Mouse (Mus musculus) embryonic facial prominence, embryonic 14.5 days (tissue): ENCODE measurements around the gene Slc9b1. TPM values are rescaled to one million over a fixed set of nuclear protein-coding genes. Genes with fewer than 3 reads are reported as not detected.

Experiments
- ATAC-seq: fragments of 200-750 bp; cut with Nextera tagmentation; 2 replicates; pipeline ENCODE4 v1.8.0; 2017; ENCODE audit warnings: low read depth, moderate number of reproducible peaks, moderate TSS enrichment
- DNase-seq: peaks from one replicate; pipeline ENCODE4 v3.0.0-alpha.2; 2015; ENCODE audit warnings: low spot score
- H3K27ac ChIP-seq: fragments of 300-500 bp; sonication (generic); replicated peaks from 2 replicates; pipeline ENCODE4 v1.5.1; 2014; ENCODE audit warnings: low read depth, mild to moderate bottlenecking, low read length, moderate library complexity
- H3K27me3 ChIP-seq: fragments of 300-500 bp; sonication (generic); replicated peaks from 2 replicates; pipeline ENCODE4 v1.6.1; 2014; ENCODE audit warnings: low read length; ENCODE audit not compliant: control insufficient read depth, insufficient read depth
- H3K36me3 ChIP-seq: fragments of 300-500 bp; sonication (generic); 2 replicates; pipeline ENCODE4 v1.6.1; 2014; ENCODE audit warnings: low read length, mixed read lengths; ENCODE audit not compliant: control insufficient read depth, insufficient read depth
- H3K4me1 ChIP-seq: fragments of 300-500 bp; sonication (generic); 2 replicates; pipeline ENCODE4 v1.6.1; 2014; ENCODE audit warnings: antibody characterized with exemption, low read length; ENCODE audit not compliant: control insufficient read depth, insufficient read depth
- H3K4me2 ChIP-seq: fragments of 300-500 bp; sonication (generic); 2 replicates; pipeline ENCODE4 v1.6.1; 2014; ENCODE audit warnings: low read depth, mild to moderate bottlenecking, low read length, moderate library complexity, mixed read lengths
- H3K4me3 ChIP-seq: fragments of 300-500 bp; sonication (generic); 2 replicates; pipeline ENCODE4 v1.5.1; 2014; ENCODE audit warnings: low read depth, mild to moderate bottlenecking, low read length
- H3K9ac ChIP-seq: fragments of 300-500 bp; sonication (generic); 2 replicates; pipeline ENCODE4 v1.6.1; 2014; ENCODE audit warnings: low read depth, mild to moderate bottlenecking, low read length, moderate library complexity, mixed read lengths
- H3K9me3 ChIP-seq: fragments of 300-500 bp; sonication (generic); 2 replicates; pipeline ENCODE4 v1.6.1; 2016; ENCODE audit warnings: low read length; ENCODE audit not compliant: control insufficient read depth
- WGBS: fragments of 180-500 bp; shearing (Covaris S2); extraction: QIAGEN DNeasy Blood & Tissue Kit; methylation state at CpG from one replicate; pipeline ENCODE4 v1.1.7; 2014; 5-methylcytosine and 5-hydroxymethylcytosine counted together
- polyA plus RNA-seq: library from polyadenylated mRNA; unstranded; fragments of >200 nt; fragmentation: Nextera tagmentation; extraction: Ambion mirVana; gene quantifications from 2 replicates; pipeline ENCODE4 v1.2.1, GENCODE M21; 2014

Slc9b1 gene
- polyA plus RNA-seq, 1 experiment from 2014 or later, result 0.22 TPM

- 82% methylated on average over 3 of the region's 3 CpGs for WGBS
- Histone ChIP-seq H3K9ac (no peak overlapping the region), H3K4me1 (peaks cover 16% of the 10 kb centered on the region; the same call in 1 of the 2 replicates), H3K27me3 (no peaks in the 10 kb centered on the region), H3K27ac (no peak overlapping the region), H3K9me3 (no peaks in the 10 kb centered on the region), H3K4me3 (no peak overlapping the region), H3K36me3 (peaks cover 8% of the 10 kb centered on the region; the same call in 1 of the 2 replicates), H3K4me2 (no peak overlapping the region)
- ATAC-seq (no peak), DNase-seq (no peak)
Measured at GRCm38 (mm10) chr3:135417245-135417644, 69.4 kb downstream of the Slc9b1 start.

- Histone ChIP-seq H3K9me3 (no peaks in the 10 kb centered on the region), H3K4me2 (no peak overlapping the region), H3K4me1 (peaks cover 16% of the 10 kb centered on the region; the same call in 1 of the 2 replicates), H3K27me3 (no peaks in the 10 kb centered on the region), H3K36me3 (peaks cover 8% of the 10 kb centered on the region; the same call in 1 of the 2 replicates), H3K9ac (no peak overlapping the region), H3K27ac (no peak overlapping the region), H3K4me3 (no peak overlapping the region)
- no peak for DNase-seq
- ATAC-seq, result no peak
- WGBS, result 82% methylated on average over 3 of the region's 3 CpGs
Measured at GRCm38 (mm10) chr3:135417799-135418198, 70.0 kb downstream of the Slc9b1 start.

GRCm38 (mm10) chr3:135420542-135421309 is 72.9 kb downstream of the Slc9b1 start:
- H3K27me3 ChIP-seq, result no peaks in the 10 kb centered on the region
- H3K9ac ChIP-seq, result no peak overlapping the region
- ATAC-seq, result no peak
- no peak overlapping the region for H3K27ac ChIP-seq
- H3K4me1 ChIP-seq, result peaks cover 15% of the 10 kb centered on the region
- no peak overlapping the region for H3K4me3 ChIP-seq
- H3K36me3 ChIP-seq, result peaks cover 8% of the 10 kb centered on the region; the same call in 1 of the 2 replicates
- 76% methylated on average over 9 of the region's 9 CpGs for WGBS
- no peak overlapping the region for H3K4me2 ChIP-seq
- DNase-seq, result no peak
- H3K9me3 ChIP-seq, result no peaks in the 10 kb centered on the region

- DNase-seq, result no peak
- no peaks in the 10 kb centered on the region for H3K27me3 ChIP-seq
Measured at GRCm38 (mm10) chr3:135421310-135421594, 73.4 kb downstream of the Slc9b1 start.

GRCm38 (mm10) chr3:135422232-135422855 is 74.5 kb downstream of the Slc9b1 start:
- no peaks in the 10 kb centered on the region for H3K9me3 ChIP-seq
- H3K4me3 ChIP-seq, result peak overlapping the region; percentile 65
- H3K27me3 ChIP-seq, result no peaks in the 10 kb centered on the region
- peaks cover 15% of the 10 kb centered on the region for H3K4me1 ChIP-seq
- 24% methylated on average over 8 of the region's 8 CpGs for WGBS
- H3K36me3 ChIP-seq, result no peaks in the 10 kb centered on the region
- ATAC-seq (no peak), DNase-seq (no peak)
- H3K4me2 ChIP-seq, result peak overlapping the region; percentile 86
- H3K27ac ChIP-seq, result peak overlapping the region; percentile 96
- H3K9ac ChIP-seq, result peak overlapping the region; percentile 76

More at GRCm38 (mm10) chr3:135421310-135421594, 73.4 kb downstream of the Slc9b1 start:
- H3K36me3 ChIP-seq, result peaks cover 5% of the 10 kb centered on the region; the same call in 1 of the 2 replicates
- H3K9ac ChIP-seq, result no peak overlapping the region
- ATAC-seq, result no peak
- H3K4me1 ChIP-seq, result peaks cover 15% of the 10 kb centered on the region
- no peak overlapping the region for H3K4me3 ChIP-seq
- no peak overlapping the region for H3K4me2 ChIP-seq
- H3K27ac ChIP-seq, result no peak overlapping the region
- no peaks in the 10 kb centered on the region for H3K9me3 ChIP-seq

- H3K27me3 ChIP-seq, result no peaks in the 10 kb centered on the region
- ATAC-seq, result peak; percentile 97
- peak overlapping the region; percentile 76 for H3K9ac ChIP-seq
- peak overlapping the region; percentile 96 for H3K27ac ChIP-seq
- peak; percentile 93 for DNase-seq
- no peaks in the 10 kb centered on the region for H3K9me3 ChIP-seq
- H3K36me3 ChIP-seq, result no peaks in the 10 kb centered on the region
- H3K4me1 ChIP-seq, result peaks cover 15% of the 10 kb centered on the region
- H3K4me2 ChIP-seq, result peak overlapping the region; percentile 86
- under 1% methylated on average over 43 of the region's 103 CpGs for WGBS
- H3K4me3 ChIP-seq, result peak overlapping the region; percentile 65
Measured at GRCm38 (mm10) chr3:135422856-135423607, 75.2 kb downstream of the Slc9b1 start.

- ATAC-seq (peak; percentile 8; the same call in 1 of the 2 replicates), DNase-seq (no peak)
- Histone ChIP-seq H3K9me3 (no peaks in the 10 kb centered on the region), H3K27ac (peak within 1 kb of the TSS; percentile 96), H3K4me3 (peak within 1 kb of the TSS; percentile 65), H3K4me1 (peaks cover 15% of the 10 kb centered on the region), H3K36me3 (no peaks in the 10 kb centered on the region), H3K4me2 (peak within 1 kb of the TSS; percentile 86), H3K27me3 (no peaks in the 10 kb centered on the region), H3K9ac (peak within 1 kb of the TSS; percentile 76)
- 2% methylated on average over 8 of the region's 8 CpGs for WGBS
Measured at GRCm38 (mm10) chr3:135423608-135424212, 75.9 kb downstream of the Slc9b1 start, which contains the start of gene Cisd2. Gene Cisd2 (minus strand): TSS chr3:135423925.

GRCm38 (mm10) chr3:135436901-135437616 is 89.2 kb downstream of the Slc9b1 start:
- Histone ChIP-seq H3K36me3 (peaks cover 20% of the 10 kb centered on the region), H3K9me3 (no peaks in the 10 kb centered on the region), H3K27me3 (no peaks in the 10 kb centered on the region), H3K4me3 (peak overlapping the region; percentile 73), H3K4me1 (peaks cover 13% of the 10 kb centered on the region; the same call in 1 of the 2 replicates), H3K27ac (peak overlapping the region; percentile 80), H3K4me2 (peak overlapping the region; percentile 70), H3K9ac (peak overlapping the region; percentile 68)
- ATAC-seq, result no peak
- DNase-seq, result no peak
- 36% methylated on average over 14 of the region's 14 CpGs for WGBS
